Mouse (Mus musculus) hindbrain, embryonic 15.5 days (tissue): ENCODE results near the gene Myod1. TPM values are rescaled to one million over a fixed set of nuclear protein-coding genes. Genes with fewer than 3 reads are reported as not detected.

Experiments
- ATAC-seq: fragments of 200-750 bp; cut with Nextera tagmentation; 2 replicates; pipeline ENCODE4 v1.8.0; 2017; ENCODE audit warnings: low read depth, moderate number of reproducible peaks, moderate TSS enrichment; ENCODE audit not compliant: low FRiP score
- H3K27ac ChIP-seq: fragments of 300-500 bp; sonication (generic); replicated peaks from 2 replicates; pipeline ENCODE4 v1.5.1; 2015; ENCODE audit warnings: mild to moderate bottlenecking, inconsistent platforms
- H3K27me3 ChIP-seq: fragments of 300-500 bp; sonication (generic); 2 replicates; pipeline ENCODE4 v1.6.1; 2015; ENCODE audit warnings: control low read depth, inconsistent platforms
- H3K36me3 ChIP-seq: fragments of 300-500 bp; sonication (generic); 2 replicates; pipeline ENCODE4 v1.6.1; 2015; ENCODE audit warnings: control low read depth, inconsistent platforms
- H3K4me1 ChIP-seq: fragments of 300-500 bp; sonication (generic); replicated peaks from 2 replicates; pipeline ENCODE4 v1.6.1; 2015; ENCODE audit warnings: control low read depth, inconsistent platforms
- H3K4me2 ChIP-seq: fragments of 300-500 bp; sonication (generic); 2 replicates; pipeline ENCODE4 v1.6.1; 2015; ENCODE audit warnings: moderate library complexity, mild to moderate bottlenecking, inconsistent platforms
- H3K4me3 ChIP-seq: fragments of 300-500 bp; sonication (generic); 2 replicates; pipeline ENCODE4 v1.5.1; 2015; ENCODE audit warnings: mild to moderate bottlenecking, inconsistent platforms
- H3K9ac ChIP-seq: fragments of 300-500 bp; sonication (generic); 2 replicates; pipeline ENCODE4 v1.6.1; 2015; ENCODE audit warnings: inconsistent platforms
- H3K9me3 ChIP-seq: fragments of 300-500 bp; sonication (generic); 2 replicates; pipeline ENCODE4 v1.6.1; 2016; ENCODE audit warnings: control low read depth, inconsistent platforms
- WGBS: fragments of 180-500 bp; shearing (Covaris S2); methylation state at CpG from one replicate; pipeline ENCODE4 v1.1.7; 2015; 5-methylcytosine and 5-hydroxymethylcytosine counted together
- polyA plus RNA-seq: library from polyadenylated mRNA; unstranded; fragments of >200 nt; fragmentation: Nextera tagmentation; extraction: Ambion mirVana; gene quantifications from 2 replicates; pipeline ENCODE4 v1.2.1, GENCODE M21; 2015

The Myod1 gene
- 0.08 and 0.25 TPM in 2 replicates for polyA plus RNA-seq

DNA sequence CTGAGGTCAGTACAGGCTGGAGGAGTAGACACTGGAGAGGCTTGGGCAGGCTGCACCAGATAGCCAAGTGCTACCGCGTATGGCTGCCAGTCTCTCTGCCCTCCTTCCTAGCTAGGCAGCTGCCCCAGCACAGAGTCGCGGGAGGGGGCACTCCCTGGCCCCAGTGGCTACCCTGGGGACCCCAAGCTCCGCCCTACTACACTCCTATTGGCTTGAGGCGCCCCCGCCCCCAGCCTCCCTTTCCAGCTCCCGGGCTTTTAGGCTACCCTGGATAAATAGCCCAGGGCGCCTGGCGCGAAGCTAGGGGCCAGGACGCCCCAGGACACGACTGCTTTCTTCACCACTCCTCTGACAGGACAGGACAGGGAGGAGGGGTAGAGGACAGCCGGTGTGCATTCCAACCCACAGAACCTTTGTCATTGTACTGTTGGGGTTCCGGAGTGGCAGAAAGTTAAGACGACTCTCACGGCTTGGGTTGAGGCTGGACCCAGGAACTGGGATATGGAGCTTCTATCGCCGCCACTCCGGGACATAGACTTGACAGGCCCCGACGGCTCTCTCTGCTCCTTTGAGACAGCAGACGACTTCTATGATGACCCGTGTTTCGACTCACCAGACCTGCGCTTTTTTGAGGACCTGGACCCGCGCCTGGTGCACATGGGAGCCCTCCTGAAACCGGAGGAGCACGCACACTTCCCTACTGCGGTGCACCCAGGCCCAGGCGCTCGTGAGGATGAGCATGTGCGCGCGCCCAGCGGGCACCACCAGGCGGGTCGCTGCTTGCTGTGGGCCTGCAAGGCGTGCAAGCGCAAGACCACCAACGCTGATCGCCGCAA, at the start of gene Myod1:
TSS of gene Myod1 (plus strand) at position 303 of the 836 bp plus-strand sequence.
- Histone ChIP-seq H3K9me3 (no peaks in the 10 kb centered on the region), H3K9ac (no peak within 1 kb of the TSS), H3K4me2 (peak within 1 kb of the TSS; percentile 53), H3K4me3 (peak within 1 kb of the TSS; percentile 31), H3K36me3 (no peaks in the 10 kb centered on the region), H3K27me3 (peaks cover 66% of the 10 kb centered on the region), H3K27ac (no peak within 1 kb of the TSS), H3K4me1 (peaks cover 26% of the 10 kb centered on the region)
- ATAC-seq: no peak
- 3% methylated on average over 44 of the region's 44 CpGs for WGBS

DNA sequence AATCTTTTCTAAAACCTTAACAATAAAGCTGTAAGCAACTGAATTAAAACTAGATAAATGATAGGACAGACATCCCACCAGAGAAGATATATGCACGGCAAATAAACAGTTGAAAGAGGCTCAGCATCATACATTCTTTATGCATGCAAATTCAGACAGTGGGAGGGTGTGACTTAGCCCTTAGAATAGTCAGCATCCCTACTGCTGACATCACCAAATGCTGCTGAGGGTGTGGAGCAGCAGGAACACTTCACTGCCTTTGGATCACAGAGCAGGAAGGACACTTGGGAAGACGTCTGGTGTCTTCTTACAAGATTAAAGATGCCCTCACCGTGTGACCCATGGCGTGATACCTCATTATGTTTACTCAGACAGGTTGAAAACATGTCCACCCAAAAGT, 48.4 kb upstream of the Myod1 start:
- WGBS: 67% methylated on average over 4 of the region's 4 CpGs

DNA sequence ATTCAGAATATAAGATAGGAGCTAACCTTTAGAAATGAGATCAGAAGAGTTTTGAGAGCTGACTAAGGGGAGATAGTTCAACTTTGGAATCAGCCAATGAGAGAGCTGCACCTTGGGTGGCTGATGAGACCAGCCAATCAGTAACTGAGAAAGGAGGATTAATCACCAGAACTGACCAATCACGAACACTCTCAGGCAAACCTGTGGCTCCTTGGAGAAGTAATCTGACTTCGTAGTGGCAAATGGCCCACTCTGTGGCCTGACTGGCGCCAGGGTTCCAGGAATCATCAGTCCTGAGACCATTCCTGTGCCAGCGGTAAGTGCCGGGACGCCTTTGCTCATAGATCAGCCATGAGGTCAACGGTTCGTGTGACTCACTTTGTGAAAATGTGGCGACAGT, 38.9 kb upstream of the Myod1 start:
- 87% methylated on average over 9 of the region's 9 CpGs for WGBS
- Histone ChIP-seq H3K27ac (no peak overlapping the region), H3K27me3 (no peaks in the 10 kb centered on the region), H3K4me3 (no peak overlapping the region), H3K9ac (no peak overlapping the region), H3K36me3 (no peaks in the 10 kb centered on the region), H3K9me3 (no peaks in the 10 kb centered on the region), H3K4me2 (no peak overlapping the region), H3K4me1 (no peaks in the 10 kb centered on the region)
- no peak for ATAC-seq

More for the DNA sequence above, 48.4 kb upstream of the Myod1 start:
- no peaks in the 10 kb centered on the region for H3K36me3 ChIP-seq
- H3K4me1 ChIP-seq: no peaks in the 10 kb centered on the region
- no peaks in the 10 kb centered on the region for H3K9me3 ChIP-seq
- H3K4me3 ChIP-seq: no peak overlapping the region
- no peak for ATAC-seq
- H3K27me3 ChIP-seq: no peaks in the 10 kb centered on the region
- no peak overlapping the region for H3K9ac ChIP-seq
- no peak overlapping the region for H3K27ac ChIP-seq
- H3K4me2 ChIP-seq: no peak overlapping the region

DNA sequence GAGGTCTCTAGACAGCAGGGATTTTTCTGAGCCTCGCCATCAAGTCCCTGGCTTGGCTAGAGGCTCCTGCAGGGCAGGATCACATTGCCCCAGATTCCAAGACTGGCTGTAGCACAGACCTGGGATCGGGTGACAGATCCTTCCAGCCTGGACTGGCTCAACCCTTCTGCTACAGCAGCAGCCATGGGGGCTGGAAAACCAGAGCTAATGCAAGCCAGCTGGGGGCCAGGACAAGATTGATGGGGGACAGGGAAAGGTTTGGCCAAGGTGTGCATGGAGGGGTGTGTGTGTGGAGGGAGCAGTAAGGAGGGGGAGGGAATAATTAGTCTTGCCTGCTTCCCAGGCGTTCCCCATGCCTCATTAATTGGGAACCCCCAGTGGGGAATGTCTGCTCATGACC, 36.5 kb upstream of the Myod1 start:
- Histone ChIP-seq H3K4me2 (no peak overlapping the region), H3K4me1 (no peaks in the 10 kb centered on the region), H3K9me3 (no peaks in the 10 kb centered on the region), H3K36me3 (no peaks in the 10 kb centered on the region), H3K27me3 (no peaks in the 10 kb centered on the region), H3K4me3 (no peak overlapping the region), H3K27ac (no peak overlapping the region), H3K9ac (no peak overlapping the region)
- no peak for ATAC-seq
- 46% methylated on average over 3 of the region's 3 CpGs for WGBS

DNA sequence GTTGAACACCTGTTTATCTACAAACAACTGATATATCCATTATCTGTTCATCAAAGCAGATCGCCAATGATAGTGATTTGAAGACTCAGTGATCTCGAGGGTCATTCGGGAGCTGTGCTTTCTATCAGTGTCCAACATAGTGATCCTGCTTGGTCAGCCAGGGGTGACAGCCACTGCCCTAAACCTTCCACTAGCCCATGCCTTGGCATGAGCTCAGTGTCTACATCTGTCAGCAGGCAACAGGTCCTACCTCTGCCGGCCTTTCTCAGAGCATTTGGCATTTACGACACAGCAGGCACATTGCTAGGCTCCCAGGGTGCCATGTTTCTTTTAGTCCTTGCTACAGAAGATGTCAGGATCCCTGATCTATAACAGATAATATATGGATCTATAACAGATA, 36.0 kb upstream of the Myod1 start:
- H3K27ac ChIP-seq: no peak overlapping the region
- 77% methylated on average over 5 of the region's 5 CpGs for WGBS
- no peak overlapping the region for H3K4me3 ChIP-seq
- no peak for ATAC-seq
- H3K4me1 ChIP-seq: no peaks in the 10 kb centered on the region
- H3K9me3 ChIP-seq: no peaks in the 10 kb centered on the region
- H3K36me3 ChIP-seq: no peaks in the 10 kb centered on the region
- H3K27me3 ChIP-seq: no peaks in the 10 kb centered on the region
- no peak overlapping the region for H3K4me2 ChIP-seq
- H3K9ac ChIP-seq: no peak overlapping the region

DNA sequence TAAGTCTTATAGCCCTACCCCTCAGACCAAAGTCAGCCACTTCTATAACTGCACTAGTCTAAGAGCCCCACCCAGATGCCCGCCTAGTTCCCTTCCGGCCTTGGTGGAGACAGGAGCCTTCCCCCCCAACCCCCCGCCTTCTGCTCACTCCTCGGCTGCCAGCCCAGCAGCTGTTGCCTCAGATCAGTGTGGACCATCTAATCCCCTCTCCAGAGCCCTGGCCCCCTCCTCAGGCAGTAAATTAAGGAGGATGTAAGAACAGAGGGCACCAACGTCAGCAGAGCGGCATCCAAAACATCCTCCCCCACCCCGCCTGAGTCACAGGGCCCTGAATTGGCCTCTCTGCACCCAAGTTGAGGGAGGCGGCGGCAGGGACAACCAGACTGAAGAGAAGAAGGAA, 34.8 kb upstream of the Myod1 start:
- H3K27me3 ChIP-seq: no peaks in the 10 kb centered on the region
- H3K27ac ChIP-seq: no peak overlapping the region
- 84% methylated on average over 9 of the region's 9 CpGs for WGBS
- no peak for ATAC-seq
- H3K4me2 ChIP-seq: no peak overlapping the region
- H3K9me3 ChIP-seq: no peaks in the 10 kb centered on the region
- H3K36me3 ChIP-seq: no peaks in the 10 kb centered on the region
- H3K9ac ChIP-seq: no peak overlapping the region
- H3K4me3 ChIP-seq: no peak overlapping the region
- H3K4me1 ChIP-seq: no peaks in the 10 kb centered on the region

DNA sequence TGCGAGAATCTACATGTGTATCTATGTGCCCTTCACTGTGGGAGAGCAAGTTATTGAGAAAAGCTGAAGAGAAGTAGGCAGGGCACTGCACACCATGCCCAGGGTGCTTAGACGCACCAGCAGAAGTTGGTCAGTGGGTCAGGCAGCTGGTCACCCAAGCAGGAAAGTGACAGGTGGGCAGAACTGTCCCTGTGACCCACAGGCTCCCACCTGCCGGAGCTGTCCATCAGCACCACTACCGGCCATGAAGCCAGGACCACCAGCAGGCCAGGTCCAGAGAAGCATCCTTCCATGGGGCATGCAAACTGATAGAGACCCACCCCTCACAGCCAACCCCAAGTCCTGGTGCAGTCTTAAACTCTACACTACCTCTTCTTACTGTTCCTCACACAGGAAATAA, 28.6 kb upstream of the Myod1 start:
- no peak for ATAC-seq
- Histone ChIP-seq H3K4me1 (peaks cover 5% of the 10 kb centered on the region), H3K4me2 (no peak overlapping the region), H3K27me3 (peaks cover 19% of the 10 kb centered on the region), H3K36me3 (no peaks in the 10 kb centered on the region), H3K4me3 (no peak overlapping the region), H3K9me3 (no peaks in the 10 kb centered on the region), H3K27ac (no peak overlapping the region), H3K9ac (no peak overlapping the region)
- WGBS: 74% methylated on average over 4 of the region's 4 CpGs

DNA sequence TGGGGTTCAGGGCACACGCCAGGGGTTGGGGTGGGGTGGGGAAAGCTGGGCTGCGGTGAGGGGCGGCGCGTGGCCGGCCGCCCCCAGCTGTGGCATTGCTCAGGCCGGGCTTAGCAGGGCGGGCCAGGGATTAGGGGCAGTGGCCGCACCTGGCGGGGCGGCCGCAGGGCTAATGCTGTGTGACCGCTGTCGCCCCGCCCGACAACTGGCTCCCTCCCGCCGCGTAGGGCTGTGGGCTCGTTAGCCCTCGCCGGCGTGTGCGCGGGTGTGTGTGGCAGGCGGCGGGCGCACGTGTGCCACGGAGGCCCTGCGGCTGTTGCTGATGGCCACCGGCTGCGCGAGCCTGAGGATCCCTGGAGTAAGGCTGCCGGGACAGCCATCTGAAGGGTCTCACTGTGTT, 27.5 kb upstream of the Myod1 start:
- Histone ChIP-seq H3K27me3 (peaks cover 19% of the 10 kb centered on the region), H3K9ac (no peak overlapping the region), H3K4me2 (peak overlapping the region; percentile 60), H3K27ac (no peak overlapping the region), H3K9me3 (no peaks in the 10 kb centered on the region), H3K36me3 (no peaks in the 10 kb centered on the region), H3K4me1 (peaks cover 5% of the 10 kb centered on the region), H3K4me3 (peak overlapping the region; percentile 30)
- under 1% methylated on average over 23 of the region's 36 CpGs for whole genome bisulfite sequencing
- no peak for ATAC-seq

DNA sequence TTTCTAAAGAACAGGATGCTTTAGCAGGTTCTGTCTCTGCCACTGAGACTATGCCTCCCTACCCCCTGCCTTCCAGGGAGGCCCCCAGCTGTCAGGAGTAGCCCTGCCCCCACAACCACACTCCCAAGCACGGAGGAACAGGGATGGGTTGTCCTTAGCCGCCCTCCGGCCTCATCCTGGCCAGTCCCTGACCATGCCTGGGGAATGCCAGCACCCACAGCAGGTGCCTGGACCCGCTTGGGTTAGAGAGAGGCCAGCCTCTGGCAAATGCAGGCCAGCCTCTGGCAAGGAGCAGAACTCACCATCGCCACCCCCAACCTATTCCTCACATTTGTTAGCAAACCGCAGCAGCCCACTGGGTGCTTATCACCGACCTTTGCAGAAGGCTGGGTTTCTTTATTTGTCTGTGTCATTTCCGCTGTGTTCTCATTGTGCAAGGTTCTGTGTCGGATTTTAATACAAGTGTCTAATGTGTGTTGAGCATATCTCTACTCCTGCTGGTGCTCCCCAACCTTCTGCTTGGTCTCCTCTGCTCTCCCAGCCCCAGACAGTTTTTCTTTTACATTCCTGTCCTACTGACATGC, 26.1 kb upstream of the Myod1 start:
- H3K27me3 ChIP-seq: peaks cover 19% of the 10 kb centered on the region
- no peak overlapping the region for H3K4me3 ChIP-seq
- H3K4me1 ChIP-seq: peaks cover 5% of the 10 kb centered on the region
- H3K27ac ChIP-seq: no peak overlapping the region
- no peak overlapping the region for H3K4me2 ChIP-seq
- no peaks in the 10 kb centered on the region for H3K9me3 ChIP-seq
- WGBS: 61% methylated on average over 9 of the region's 9 CpGs
- H3K9ac ChIP-seq: no peak overlapping the region
- ATAC-seq: no peak
- H3K36me3 ChIP-seq: no peaks in the 10 kb centered on the region

DNA sequence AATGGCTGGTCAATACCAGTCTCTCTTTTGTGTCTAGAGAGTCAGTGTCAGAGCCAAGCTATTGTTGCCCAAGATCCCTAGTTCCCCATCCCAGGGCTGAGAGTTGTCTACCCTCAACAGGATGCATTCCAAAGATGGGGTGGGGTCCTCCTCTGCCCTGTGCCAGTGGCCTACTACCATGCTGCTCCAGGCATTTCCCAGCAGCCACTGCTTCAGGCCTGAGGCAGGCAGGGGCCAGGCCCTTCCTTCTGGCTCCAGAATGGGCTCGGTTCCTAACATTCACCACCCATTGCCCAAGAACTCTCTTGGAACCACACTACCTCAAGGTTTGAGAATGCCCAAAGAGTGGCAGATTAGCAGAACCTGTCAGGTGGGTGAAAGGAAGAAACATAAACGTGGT, 23.5 kb upstream of the Myod1 start:
- Histone ChIP-seq H3K9ac (no peak overlapping the region), H3K4me3 (no peak overlapping the region), H3K4me1 (peaks cover 5% of the 10 kb centered on the region), H3K9me3 (no peaks in the 10 kb centered on the region), H3K4me2 (no peak overlapping the region), H3K27ac (no peak overlapping the region), H3K36me3 (no peaks in the 10 kb centered on the region), H3K27me3 (peaks cover 18% of the 10 kb centered on the region)
- ATAC-seq: no peak
- 78% methylated on average over 2 of the region's 2 CpGs for WGBS

DNA sequence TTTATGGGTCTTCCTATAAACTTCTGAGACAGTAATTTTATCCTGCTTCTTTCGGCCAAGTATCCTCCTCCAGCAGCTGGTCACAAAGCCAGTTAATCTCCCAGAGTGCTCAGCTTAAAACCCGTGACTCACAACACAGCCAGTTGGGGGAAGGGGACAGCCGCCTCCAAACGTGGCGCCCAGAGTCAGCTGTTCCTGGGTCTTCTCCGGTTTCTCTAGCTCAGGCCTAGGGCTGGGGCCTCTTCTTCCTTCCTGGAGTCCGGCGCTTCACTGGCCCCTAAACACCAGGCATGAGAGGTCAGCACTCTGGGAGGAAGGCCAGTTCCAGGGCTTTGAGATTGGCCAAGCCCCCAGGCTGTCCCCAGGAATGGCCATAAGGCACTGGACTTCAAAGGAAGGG, 23.1 kb upstream of the Myod1 start:
- Histone ChIP-seq H3K9ac (no peak overlapping the region), H3K9me3 (no peaks in the 10 kb centered on the region), H3K27me3 (peaks cover 13% of the 10 kb centered on the region), H3K4me2 (no peak overlapping the region), H3K4me3 (no peak overlapping the region), H3K27ac (no peak overlapping the region), H3K4me1 (peaks cover 5% of the 10 kb centered on the region), H3K36me3 (no peaks in the 10 kb centered on the region)
- no peak for ATAC-seq
- WGBS: 78% methylated on average over 8 of the region's 8 CpGs

DNA sequence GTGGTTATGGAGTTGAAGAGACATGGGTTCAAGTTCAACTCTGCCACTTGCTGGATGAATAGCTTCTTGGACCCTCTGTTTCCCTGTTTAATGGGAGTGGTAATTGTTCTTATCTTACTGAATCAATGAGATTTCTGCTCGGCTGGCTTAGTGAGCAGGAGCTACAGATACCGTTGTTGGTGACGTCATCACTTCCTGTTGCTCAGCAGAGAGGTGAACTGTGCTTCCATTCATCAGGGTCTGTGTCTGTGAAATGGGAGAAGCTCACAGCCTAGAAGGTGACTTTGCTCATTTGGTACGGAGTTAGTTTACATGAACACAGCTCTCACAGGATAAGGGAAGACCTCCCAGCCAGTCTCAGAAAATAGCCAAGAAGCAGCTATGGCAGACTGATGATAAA, 22.4 kb upstream of the Myod1 start:
- H3K36me3 ChIP-seq: no peaks in the 10 kb centered on the region
- peaks cover 2% of the 10 kb centered on the region for H3K4me1 ChIP-seq
- no peak overlapping the region for H3K9ac ChIP-seq
- no peak overlapping the region for H3K4me2 ChIP-seq
- WGBS: 80% methylated on average over 4 of the region's 4 CpGs
- no peak overlapping the region for H3K4me3 ChIP-seq
- no peak for ATAC-seq
- H3K9me3 ChIP-seq: no peaks in the 10 kb centered on the region
- H3K27me3 ChIP-seq: peaks cover 10% of the 10 kb centered on the region
- no peak overlapping the region for H3K27ac ChIP-seq
